Mouse (Mus musculus) kidney, embryonic 14.5 days (tissue): ENCODE results near the gene Tmem159. TPM values are rescaled to one million over a fixed set of nuclear protein-coding genes. Genes with fewer than 3 reads are reported as not detected.

Experiments
- ATAC-seq: fragments of 200-750 bp; cut with Nextera tagmentation; 2 replicates; pipeline ENCODE4 v1.8.0; 2017; ENCODE audit warnings: moderate number of reproducible peaks, mild to moderate bottlenecking, moderate TSS enrichment, moderate library complexity; ENCODE audit not compliant: low FRiP score, low TSS enrichment
- H3K27ac ChIP-seq: fragments of 300-500 bp; sonication (generic); 2 replicates; pipeline ENCODE4 v1.5.1; 2014; ENCODE audit warnings: low read depth, mild to moderate bottlenecking, low read length, moderate library complexity, mixed read lengths
- H3K27me3 ChIP-seq: fragments of 300-500 bp; sonication (generic); 2 replicates; pipeline ENCODE4 v1.6.1; 2014; ENCODE audit warnings: mild to moderate bottlenecking, low read length; ENCODE audit not compliant: control insufficient read depth, insufficient read depth
- H3K36me3 ChIP-seq: fragments of 300-500 bp; sonication (generic); 2 replicates; pipeline ENCODE4 v1.6.1; 2014; ENCODE audit warnings: low read length, mixed read lengths; ENCODE audit not compliant: control insufficient read depth, insufficient read depth
- H3K4me1 ChIP-seq: fragments of 300-500 bp; sonication (generic); 2 replicates; pipeline ENCODE4 v1.6.1; 2014; ENCODE audit warnings: low read length, mixed read lengths; ENCODE audit not compliant: control insufficient read depth, insufficient read depth
- H3K4me2 ChIP-seq: fragments of 300-500 bp; sonication (generic); replicated peaks from 2 replicates; pipeline ENCODE4 v1.6.1; 2014; ENCODE audit warnings: low read depth, mild to moderate bottlenecking, low read length
- H3K4me3 ChIP-seq: fragments of 300-500 bp; sonication (generic); 2 replicates; pipeline ENCODE4 v1.5.1; 2014; ENCODE audit warnings: mild to moderate bottlenecking, low read length
- H3K9ac ChIP-seq: fragments of 300-500 bp; sonication (generic); 2 replicates; pipeline ENCODE4 v1.6.1; 2014; ENCODE audit warnings: low read depth, mild to moderate bottlenecking, low read length, moderate library complexity
- H3K9me3 ChIP-seq: fragments of 300-500 bp; sonication (generic); 2 replicates; pipeline ENCODE4 v1.6.1; 2016; ENCODE audit warnings: low read length; ENCODE audit not compliant: control insufficient read depth
- WGBS: fragments of 180-500 bp; shearing (Covaris S2); extraction: QIAGEN DNeasy Blood & Tissue Kit; methylation state at CpG from one replicate; pipeline ENCODE4 v1.1.7; 2014; 5-methylcytosine and 5-hydroxymethylcytosine counted together
- polyA plus RNA-seq: library from polyadenylated mRNA; unstranded; fragments of >200 nt; fragmentation: Nextera tagmentation; extraction: Ambion mirVana; gene quantifications from 2 replicates; pipeline ENCODE4 v1.2.1, GENCODE M21; 2014

Gene Tmem159
- polyA plus RNA-seq, 1 experiment from 2014 or later, result 28.6 TPM

- no peak for ATAC-seq
- 37% methylated on average over 2 of the region's 2 CpGs for WGBS
Measured at GRCm38 (mm10) chr7:120156841-120157409, 54.8 kb downstream of the Tmem159 start.

GRCm38 (mm10) chr7:120157575-120158061, 55.5 kb downstream of the Tmem159 start:
- H3K36me3 ChIP-seq, result no peaks in the 10 kb centered on the region
- no peak overlapping the region for H3K4me2 ChIP-seq
- 54% methylated on average over 5 of the region's 5 CpGs for WGBS
- no peak overlapping the region for H3K9ac ChIP-seq
- no peaks in the 10 kb centered on the region for H3K4me1 ChIP-seq
- H3K9me3 ChIP-seq, result no peaks in the 10 kb centered on the region
- H3K27ac ChIP-seq, result no peak overlapping the region
- no peak for ATAC-seq
- H3K27me3 ChIP-seq, result no peaks in the 10 kb centered on the region
- no peak overlapping the region for H3K4me3 ChIP-seq

More at GRCm38 (mm10) chr7:120156841-120157409, 54.8 kb downstream of the Tmem159 start:
- H3K27ac ChIP-seq, result no peak overlapping the region
- no peak overlapping the region for H3K4me3 ChIP-seq
- no peaks in the 10 kb centered on the region for H3K4me1 ChIP-seq
- H3K9ac ChIP-seq, result no peak overlapping the region
- H3K27me3 ChIP-seq, result no peaks in the 10 kb centered on the region
- H3K36me3 ChIP-seq, result no peaks in the 10 kb centered on the region
- no peak overlapping the region for H3K4me2 ChIP-seq
- no peaks in the 10 kb centered on the region for H3K9me3 ChIP-seq

- no peak overlapping the region for H3K4me3 ChIP-seq
- H3K4me2 ChIP-seq, result no peak overlapping the region
- H3K36me3 ChIP-seq, result no peaks in the 10 kb centered on the region
- no peaks in the 10 kb centered on the region for H3K4me1 ChIP-seq
- no peak for ATAC-seq
- no peaks in the 10 kb centered on the region for H3K9me3 ChIP-seq
- no peak overlapping the region for H3K9ac ChIP-seq
- 35% methylated on average over 4 of the region's 4 CpGs for WGBS
- H3K27me3 ChIP-seq, result no peaks in the 10 kb centered on the region
- no peak overlapping the region for H3K27ac ChIP-seq
Measured at GRCm38 (mm10) chr7:120158121-120158613, 56.0 kb downstream of the Tmem159 start.

GRCm38 (mm10) chr7:120163581-120164251, 61.6 kb downstream of the Tmem159 start:
- WGBS, result 86% methylated on average over 11 of the region's 11 CpGs
- Histone ChIP-seq H3K27me3 (no peaks in the 10 kb centered on the region), H3K36me3 (no peaks in the 10 kb centered on the region), H3K9me3 (no peaks in the 10 kb centered on the region), H3K9ac (no peak overlapping the region), H3K4me1 (no peaks in the 10 kb centered on the region), H3K27ac (no peak overlapping the region), H3K4me3 (no peak overlapping the region), H3K4me2 (no peak overlapping the region)
- ATAC-seq, result no peak

Other genes with a start within 250 kb of the Tmem159 start
- 8.3 and 8.6 TPM in 2 replicates for gene Lyrm1, start 206.5 kb upstream of the Tmem159 start, polyA plus RNA-seq
- 5.6 and 5.9 TPM in 2 replicates for gene Dcun1d3, start 206.1 kb upstream of the Tmem159 start, polyA plus RNA-seq
- 0.04 TPM in 1 of 2 replicates, not detected in the other for gene Dnah3, start 7.1 kb upstream of the Tmem159 start, polyA plus RNA-seq
- gene Zp2, start 42.9 kb downstream of the Tmem159 start, polyA plus RNA-seq, result not detected in 2 replicates
- gene Anks4b, start 71.5 kb downstream of the Tmem159 start, polyA plus RNA-seq, result 1.2 and 1.5 TPM in 2 replicates
- 88.9 and 94.2 TPM in 2 replicates for gene Crym, start 99.8 kb downstream of the Tmem159 start, polyA plus RNA-seq
- not detected in 2 replicates for gene Abca14, start 101.6 kb downstream of the Tmem159 start, polyA plus RNA-seq
- not detected in 2 replicates for gene Abca15, start 226.3 kb downstream of the Tmem159 start, polyA plus RNA-seq